Mouse (Mus musculus) gastrocnemius, adult 8-10 months (tissue): ENCODE data around the gene Aff3. TPM values are rescaled to one million over a fixed set of nuclear protein-coding genes. Genes with fewer than 3 reads are reported as not detected.

Experiments
- DNase-seq, 2 experiments: peaks; one replicate each; pipeline ENCODE4 v3.0.0; 2022; ENCODE audit warnings: low spot score in 2 of 2
- total RNA-seq, 4 experiments: library from RNA; stranded (reverse); gene quantifications; 2 replicates each; pipeline ENCODE4 v1.2.4; 2022

Aff3 gene
- total RNA-seq, 4 experiments from 2014 or later: 1.0 to 6.1 (median 1.3) TPM

DNA sequence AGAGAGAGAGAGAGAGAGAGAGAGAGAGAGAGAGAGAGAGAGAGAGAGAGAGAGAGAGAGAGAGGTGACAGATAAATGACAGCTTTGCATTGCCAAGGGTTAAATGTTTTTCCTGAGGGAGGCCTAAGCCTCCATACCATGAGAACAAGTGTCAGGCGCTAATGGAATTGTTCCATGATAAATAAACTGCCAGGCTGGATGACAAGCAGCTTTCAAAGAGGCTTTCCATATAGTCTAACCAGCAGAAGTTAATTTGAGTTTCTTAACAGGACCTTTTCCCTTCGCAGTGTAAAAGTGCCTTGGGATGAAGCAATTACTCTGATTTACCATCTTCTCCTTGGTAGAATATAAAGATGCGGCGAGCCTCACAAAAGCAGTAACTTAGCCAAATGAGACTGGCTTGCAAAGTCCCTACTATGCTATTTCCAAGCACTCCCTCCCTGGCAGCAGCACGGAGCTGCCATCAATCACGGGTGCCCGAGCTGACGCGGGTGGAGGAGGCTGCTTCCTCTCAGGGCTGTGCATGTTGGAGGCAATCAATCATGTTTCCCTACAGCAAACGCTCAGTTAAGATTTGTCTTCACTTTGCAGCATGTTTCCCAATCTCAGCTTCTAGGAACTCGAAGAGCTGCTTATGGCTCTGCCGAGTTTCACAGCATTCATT, 119.3 kb downstream of the Aff3 start:
- DNase-seq: no peak

DNA sequence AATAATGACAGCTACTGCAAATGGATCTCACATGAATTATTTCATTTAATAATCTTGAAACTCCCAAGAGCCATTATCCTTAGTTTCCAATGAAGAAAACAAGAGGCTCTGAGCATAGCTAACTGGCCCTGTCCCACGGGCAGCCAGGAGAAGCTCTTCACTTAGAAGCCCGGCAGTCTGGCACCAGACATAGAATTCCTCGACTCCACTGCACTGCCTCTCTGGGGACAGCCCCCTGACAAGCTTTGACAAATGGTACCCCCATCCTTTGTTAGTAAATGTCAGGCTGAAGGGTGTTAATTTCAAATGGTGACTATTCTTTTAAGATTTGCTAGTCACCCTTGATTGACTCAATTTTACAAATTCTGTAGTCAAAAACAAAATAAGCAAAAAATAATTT, 120.3 kb downstream of the Aff3 start:
- no peak for DNase-seq

DNA sequence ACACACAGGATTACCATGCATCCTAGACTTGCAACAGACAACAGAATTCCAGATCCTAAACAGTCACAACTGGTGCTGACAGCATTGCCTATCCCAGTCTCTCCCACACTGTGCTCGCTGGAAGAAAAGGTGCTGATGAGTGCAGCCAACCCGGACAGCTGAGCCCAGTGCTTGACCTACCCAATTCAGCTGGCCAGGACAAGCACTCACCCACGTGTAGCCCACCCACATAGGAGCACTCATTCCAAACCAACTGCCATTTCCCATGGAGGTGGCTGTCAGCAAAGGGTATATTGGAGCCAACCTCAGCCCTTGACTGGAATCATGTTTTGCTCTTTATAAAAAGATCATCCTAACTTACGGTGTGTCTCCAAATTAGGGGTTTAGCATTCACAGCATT, 123.2 kb downstream of the Aff3 start:
- no peak for DNase-seq

DNA sequence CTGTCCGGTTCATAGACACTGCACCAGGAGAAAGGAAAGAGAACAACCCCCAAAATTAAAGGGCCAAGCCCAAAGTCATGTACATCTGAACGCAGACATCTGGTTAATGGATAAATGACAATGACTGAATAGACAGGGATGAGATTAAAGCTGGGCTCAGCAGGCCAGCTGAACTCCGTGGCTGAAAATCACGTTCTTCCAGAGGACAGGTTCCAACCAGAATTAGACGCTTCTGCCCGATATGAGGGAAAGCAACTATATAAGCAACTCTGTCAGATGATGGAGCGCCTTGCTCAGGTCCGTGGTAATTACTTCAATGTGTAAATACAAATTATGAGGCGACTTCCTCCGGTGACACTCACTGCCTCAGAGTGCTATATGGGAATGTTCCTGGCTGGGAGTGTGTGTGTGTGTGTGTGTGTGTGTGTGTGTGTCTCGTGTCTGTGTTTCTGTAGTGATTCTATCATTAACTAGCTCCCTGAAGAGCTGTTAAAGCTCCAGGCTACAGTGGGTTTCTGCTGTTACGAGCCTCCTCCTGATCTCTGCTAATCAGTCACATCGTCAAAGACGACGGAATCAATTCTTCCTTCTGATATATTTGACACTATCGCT, 127.7 kb downstream of the Aff3 start:
- DNase-seq: no peak

DNA sequence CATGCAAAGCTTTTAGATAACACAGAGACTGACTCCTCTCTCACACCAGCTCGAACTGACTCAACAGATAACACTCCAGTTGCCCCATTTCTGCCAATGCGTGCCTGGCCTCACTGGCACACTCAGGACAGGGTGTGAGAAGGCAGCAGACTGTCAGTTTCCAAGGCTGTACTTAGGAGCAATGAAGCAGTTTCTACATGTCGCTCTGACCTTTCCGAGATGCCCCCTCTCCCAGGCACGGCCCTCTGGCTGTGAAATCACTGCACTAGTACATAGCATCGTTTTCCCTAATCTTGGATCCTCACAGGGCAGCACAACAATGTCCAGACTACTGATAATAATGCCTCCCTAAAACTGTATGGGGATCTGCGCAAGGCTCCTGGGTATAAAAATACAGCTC, 132.2 kb downstream of the Aff3 start:
- no peak for DNase-seq

DNA sequence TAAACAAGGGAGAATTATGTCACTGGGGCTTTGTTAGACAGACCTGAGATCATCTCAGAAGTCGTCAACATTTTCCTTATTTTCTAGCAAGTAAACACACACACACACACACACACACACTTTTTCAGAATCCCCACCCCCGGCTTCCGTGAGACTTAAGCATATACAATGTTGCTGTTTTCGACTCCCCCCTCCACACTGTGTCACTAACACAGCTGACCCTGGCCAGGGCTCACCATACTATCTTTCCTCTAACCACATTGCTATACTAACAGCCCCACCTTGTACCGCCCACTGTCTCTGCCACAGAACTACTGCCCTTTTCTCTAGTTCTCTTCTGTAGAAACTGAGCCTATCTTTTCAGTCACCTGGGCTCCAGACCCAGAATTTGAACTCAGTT, 136.1 kb downstream of the Aff3 start:
- DNase-seq: no peak

DNA sequence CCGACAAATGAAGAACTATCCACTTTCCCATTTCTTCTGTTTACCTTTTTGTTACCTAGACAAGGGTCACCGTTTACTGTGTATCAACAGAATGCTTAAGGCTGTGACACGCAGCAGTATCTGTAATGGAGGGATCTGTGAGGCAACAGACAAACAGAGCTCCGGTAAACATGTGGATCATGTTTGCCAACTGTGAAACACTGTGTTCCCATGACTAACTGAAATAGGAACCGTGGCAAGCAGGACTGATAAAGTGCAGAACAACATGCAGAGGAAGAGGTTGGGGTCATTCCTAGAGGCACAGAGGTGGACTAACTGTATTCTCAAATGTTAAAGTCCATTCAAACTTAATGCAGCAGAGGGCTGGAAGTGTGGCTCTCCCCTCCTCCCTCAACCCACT, 138.2 kb downstream of the Aff3 start:
- DNase-seq: no peak

DNA sequence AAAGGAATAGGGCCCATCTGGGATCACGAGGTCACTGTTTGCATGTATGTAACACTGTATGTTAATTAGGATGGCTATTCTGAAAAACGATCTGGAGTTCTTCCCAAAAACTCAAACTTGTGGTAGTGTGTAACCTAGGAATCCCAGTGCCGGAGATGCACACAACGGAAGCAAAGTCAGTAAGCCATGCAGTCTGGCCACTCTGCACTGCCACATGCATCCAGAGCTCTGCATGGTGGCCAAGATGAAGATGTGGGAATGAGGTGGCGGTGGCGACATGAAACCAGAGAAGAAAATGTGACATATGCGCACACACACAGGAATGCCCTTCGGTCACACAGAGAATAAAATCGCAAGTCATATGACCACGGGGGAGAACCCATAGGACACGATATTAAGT, 143.1 kb downstream of the Aff3 start:
- no peak for DNase-seq

DNA sequence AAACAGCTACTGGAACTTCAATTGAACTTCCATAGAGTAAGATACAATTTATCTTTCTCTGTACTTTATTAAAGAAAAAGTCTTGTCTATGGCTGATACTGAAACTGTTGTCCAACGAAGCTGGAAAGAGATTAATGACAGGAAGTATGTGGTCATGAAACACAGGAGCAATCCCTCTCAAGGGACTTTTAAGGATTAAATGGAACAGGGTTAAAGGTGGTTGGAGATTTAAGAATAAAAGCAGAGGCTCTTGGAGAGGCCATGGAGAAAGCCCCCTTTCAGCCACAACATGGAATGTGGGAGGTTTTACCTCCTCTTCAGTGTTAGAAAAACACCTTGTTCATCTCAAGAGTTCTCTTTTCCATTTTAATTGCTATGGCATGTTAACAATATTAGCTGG, 148.5 kb downstream of the Aff3 start:
- DNase-seq: no peak

DNA sequence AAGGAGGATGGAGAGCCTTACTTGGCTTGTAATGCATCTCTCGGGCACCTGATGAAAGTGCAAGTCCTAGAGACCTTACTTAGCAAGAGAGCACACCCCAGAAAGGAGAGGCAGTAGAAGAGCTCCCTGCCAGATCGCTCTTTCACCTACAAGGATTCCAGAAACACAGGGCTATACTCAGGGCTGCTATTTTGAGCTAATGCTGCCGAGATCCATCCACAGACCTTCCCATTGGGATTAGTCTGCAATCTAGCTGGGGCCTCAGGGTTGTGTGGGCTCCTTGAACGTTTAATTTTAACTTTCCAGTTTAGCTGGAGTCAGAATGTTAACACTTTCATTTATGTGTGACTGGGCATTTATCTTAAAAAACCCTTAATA, 150.1 kb downstream of the Aff3 start:
- DNase-seq: no peak

DNA sequence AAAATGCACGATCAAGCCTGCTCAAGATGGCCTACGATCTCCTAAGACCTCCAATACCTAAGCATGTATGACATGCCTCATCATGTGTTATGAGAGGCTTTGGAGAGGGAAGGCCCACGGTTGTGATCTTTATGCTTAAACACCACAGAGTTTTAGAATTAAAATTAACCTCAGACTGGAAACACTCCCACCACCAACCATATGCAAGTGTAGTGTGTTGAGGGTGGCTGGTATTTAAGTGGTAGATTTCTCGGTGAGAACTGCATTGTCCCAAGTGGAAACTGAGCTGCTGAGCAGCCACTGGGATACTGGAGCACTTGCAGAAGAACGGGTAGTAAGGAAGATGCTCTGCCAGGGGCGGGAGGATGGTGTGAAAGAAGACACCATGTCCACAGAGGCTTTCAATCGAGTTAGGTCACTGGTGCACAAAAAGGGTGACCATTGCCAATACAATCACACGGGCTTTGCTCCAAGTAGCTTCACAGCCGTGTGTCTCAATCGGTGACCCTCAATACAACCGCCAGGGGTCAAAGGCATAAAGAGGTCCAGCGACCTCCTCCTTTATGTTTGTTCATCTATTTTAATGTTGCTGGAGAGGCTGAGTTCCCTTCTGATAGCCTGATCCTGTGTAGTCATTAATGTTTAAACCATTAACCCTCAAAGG, 150.7 kb downstream of the Aff3 start:
- DNase-seq: no peak

DNA sequence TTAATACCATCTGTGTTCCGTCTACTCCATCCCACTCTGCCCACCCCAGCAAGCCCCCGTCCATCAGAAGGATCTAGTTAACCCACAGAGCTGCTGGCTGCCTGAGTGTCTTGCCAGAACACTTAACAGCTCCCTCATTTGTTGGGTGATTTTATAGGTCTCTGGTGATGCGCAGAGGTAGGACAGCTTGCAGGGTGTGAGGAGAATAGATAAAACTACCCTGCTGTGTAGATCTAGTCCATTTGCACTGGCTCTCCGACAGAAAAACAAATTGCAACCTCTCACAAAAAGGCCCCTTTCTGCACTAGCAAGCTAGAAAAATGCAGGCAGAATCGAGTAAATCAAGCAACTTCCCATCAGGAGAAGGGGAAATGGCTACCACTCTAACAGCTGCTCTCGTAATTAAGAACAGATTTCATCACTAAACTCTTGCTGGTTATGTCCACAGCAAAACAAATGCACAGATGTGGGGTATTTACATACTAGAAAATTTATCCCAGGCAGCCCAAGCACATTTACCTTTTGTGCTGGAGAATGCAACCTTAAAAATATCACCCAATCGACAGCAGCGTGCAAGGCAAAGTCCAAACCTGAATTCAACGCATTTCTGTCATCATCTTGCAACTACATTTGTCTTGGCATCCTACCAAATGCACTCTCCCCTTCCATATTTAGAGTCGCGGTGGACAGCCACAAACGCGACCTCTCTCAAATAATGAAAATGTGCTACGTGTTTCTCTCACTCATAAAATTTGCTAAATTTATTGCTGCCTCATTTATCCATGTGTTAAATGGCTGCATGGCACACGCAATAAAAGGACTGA, 152.3 kb downstream of the Aff3 start:
- no peak for DNase-seq

DNA sequence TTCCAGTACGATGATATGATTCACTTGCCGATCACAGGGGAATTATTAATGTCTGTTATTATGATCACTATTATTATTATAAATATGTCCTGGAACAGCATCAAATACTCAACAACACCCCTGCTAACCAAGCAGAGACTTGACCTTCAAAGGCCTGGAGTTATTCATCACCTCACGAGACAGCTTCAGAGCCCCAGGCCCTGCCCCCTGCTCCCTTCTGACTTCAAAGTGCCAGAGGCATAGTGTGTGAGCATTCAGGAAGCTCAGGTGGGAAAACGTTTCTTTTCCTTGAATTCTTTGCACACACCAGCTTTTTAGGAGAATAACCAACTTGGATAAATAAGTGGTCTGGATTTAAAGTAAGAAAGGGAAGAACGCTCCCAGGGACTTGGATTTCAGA, 153.7 kb downstream of the Aff3 start:
- DNase-seq: no peak

DNA sequence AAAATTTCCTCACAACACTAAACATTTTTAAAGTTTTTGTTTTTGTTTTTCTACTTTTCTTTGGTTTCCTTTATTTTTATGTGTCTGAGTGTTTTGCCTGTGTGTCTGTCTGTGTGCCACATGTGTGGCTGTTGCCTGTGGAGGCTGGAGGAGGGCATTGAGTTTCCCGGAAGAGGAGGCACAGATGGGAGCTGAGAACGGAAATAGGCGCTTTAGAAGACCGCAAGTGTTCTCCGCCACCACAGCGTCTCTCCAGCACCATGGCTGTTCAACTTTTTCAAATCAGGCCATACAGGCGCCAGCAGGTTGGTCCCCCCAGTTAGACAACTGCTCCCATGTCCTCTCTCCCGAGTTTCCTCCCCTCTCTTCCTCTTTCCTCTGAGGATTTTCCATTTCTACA, 155.5 kb downstream of the Aff3 start:
- DNase-seq: no peak

DNA sequence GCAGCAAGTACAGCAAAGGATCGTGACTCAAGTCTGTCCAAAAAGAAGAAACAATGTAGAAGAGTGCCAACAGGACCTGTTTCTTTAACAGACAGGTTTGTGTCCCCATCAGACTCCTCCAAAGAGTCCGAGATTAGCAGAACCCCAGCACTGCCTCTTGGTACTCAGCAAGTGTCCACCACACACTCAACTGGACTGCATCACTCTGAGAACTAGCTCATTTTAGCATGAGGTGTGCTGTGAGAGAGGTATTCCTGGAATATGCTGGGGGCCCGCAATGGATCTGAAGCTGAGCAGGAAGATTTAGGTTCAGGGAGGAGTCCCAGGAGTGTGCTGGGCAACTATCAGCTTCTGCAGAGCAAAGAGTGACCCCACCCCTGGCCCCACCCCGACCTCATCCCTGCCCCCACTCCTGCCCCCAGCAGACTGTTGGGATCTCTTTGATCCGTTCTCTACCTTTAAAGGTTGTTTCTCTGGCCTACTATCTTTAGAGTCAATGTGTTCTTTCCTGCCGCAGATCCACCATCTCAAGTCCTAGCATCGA, 157.0 kb downstream of the Aff3 start:
- DNase-seq: no peak

DNA sequence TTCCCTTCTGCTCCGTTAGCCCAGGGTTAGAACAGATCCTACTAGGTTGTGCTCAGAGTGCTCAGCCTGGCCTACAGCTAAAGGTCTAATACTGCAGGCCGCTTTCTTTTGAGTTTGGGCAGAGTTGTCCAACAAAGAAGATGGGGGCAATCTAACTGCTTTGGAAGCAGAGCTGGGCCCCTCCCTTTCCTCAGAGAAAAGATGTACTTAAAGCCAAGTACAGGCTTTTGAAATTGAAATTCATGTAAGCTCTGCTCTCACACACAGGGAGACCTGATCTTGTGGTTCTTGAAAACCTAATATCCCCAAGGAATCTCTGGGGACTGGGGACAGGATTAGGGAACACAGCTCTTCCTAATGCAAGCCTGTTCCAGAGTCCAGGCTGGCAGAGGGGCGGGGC, 158.4 kb downstream of the Aff3 start:
- no peak for DNase-seq

DNA sequence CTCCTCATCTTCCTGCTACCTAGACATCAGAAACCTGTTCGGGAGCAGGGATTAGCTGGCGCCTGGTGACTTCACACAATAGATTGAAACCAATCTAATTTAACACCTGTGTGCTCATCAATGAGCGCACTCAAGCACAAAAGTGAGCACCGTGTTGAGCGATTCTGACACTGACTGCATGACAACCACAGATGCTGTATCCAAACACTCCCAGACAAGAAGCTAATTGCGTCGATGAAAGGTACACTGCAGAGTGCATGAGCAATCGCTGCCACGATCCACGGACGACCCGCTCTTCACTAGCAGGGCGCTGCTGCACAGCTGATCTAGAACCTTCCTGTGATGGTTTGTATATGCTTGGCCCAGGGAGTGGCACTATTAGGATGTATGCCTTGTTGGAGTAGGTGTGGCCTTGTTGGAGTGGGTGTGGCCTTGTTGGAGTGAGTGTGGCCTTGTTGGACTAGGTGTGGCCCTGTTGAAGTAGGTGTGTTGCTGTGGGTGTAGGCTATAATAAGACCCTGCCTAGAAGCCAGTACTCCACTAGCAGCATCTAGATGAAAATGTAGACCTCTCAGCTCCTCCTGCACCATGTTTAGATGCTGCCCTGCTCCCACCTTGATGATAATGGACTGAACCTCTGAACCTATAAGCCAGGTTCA, 161.2 kb downstream of the Aff3 start:
- no peak for DNase-seq

DNA sequence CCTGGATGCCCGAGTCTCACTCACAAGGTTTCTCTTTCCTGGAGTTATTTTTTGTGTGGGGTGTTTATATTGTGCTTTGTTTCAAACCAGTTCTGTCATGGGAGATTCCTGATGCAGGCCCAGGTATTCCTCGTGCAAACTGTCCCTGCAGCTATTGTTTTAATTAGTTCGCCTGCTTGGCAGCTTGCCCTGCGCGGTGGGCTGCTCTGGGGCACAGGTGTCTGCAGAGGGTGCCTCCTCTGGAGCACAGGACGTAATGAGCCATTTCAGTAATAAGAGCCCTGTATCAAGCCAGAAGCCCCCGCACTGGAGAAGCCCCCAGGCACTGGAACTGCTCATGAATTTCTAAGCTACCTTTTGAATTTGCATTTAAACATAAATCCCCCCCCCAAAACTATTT, 162.0 kb downstream of the Aff3 start:
- DNase-seq: no peak

DNA sequence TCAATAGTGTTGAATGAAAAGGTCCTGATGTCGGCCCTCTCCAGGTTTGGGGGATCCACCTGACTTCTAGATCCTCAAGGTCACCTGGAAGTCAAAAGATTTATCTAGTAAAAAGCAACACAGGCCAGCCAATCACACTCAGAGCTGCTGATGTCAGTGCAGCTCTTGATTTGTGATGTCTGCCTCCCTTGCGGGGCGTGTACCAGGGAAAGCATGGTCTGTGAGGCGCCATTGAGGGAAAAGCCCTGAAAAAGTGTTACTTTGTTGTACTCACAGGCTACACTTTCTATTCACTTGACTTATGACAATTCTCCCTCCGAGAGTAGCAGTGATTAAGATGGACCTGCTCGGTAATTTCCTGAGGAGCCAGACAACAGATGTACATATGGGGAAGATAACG, 163.5 kb downstream of the Aff3 start:
- no peak for DNase-seq

DNA sequence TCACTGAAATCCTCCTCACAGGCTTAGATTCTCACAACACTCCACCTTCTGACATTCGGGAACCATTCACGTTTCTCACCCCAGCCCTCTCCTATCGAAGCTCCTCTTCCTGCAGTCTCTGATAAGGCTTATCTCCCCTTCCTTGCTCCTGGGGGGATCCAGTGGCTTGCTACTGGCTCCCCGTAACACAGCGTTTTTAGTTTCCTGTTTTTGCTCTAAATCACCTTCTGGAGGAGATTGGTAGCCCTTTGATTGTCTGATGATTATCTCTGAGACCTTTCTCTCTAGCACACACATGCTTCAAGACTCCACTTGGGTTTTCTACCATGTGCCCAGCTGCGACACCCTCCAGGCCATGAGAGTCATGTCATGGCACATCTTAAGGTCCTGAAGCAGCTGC, 165.3 kb downstream of the Aff3 start:
- DNase-seq: no peak

DNA sequence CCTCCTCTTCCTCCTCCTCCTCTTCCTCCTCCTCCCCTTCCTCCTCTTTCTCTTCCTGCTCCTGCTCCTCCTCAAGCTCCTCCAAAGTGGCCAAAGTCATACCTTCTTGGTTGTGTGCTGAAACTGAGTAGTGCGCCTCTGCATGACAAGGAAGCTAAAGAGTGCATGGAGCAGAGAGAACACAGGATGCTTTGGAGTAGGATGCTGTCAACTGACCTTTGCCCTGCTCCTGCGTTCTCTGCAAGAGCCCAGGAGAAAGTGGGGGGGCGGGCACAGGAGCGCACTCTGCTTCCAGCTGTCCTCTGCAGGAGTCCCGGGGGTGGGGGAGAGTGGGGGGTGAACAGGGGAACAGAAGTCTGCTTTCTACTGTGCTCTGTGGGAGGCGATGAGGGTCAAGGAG, 167.2 kb downstream of the Aff3 start:
- no peak for DNase-seq
